Mouse (Mus musculus) testis, adult 2 months (tissue): ENCODE measurements around the gene Gm21985.

Experiments
- CTCF ChIP-seq: fragments of 200-500 bp; IDR thresholded peaks from 2 replicates; pipeline ENCODE4 v1.5.1; 2012; ENCODE audit warnings: low read depth, mild to moderate bottlenecking, inconsistent platforms, low read length, moderate library complexity; ENCODE audit not compliant: control insufficient read depth, insufficient read depth, insufficient replicate concordance
- POLR2A ChIP-seq: fragments of 200-500 bp; IDR thresholded peaks from 2 replicates; pipeline ENCODE4 v1.6.1; 2012; ENCODE audit warnings: low read depth, mild to moderate bottlenecking, inconsistent platforms, low read length, moderate library complexity; ENCODE audit not compliant: control insufficient read depth

DNA sequence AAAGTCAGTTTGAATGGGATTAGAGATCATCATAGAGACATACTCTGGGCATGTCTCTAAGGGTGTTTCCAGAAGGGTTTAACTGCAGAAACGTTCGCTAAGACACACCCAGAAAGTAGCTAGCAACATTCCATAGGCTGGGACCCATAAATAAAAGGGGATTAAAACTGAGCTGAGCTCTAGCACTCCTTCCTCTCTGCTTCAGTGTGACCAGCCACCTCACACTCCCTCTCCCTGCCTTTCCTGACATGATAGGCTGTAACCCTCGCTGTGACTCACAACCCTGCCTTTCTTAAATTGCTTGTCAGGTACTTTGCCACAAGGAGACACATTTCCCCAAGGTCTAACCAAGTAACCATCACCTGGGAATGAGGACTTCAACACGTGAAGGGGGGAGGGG lies 28.1 kb upstream of the Gm21985 start:
- TF ChIP-seq POLR2A: no peak
- no peak for TF ChIP-seq CTCF
